Mouse (Mus musculus) liver, embryonic 16.5 days (tissue): ENCODE measurements around the gene Gm29049. TPM values are rescaled to one million over a fixed set of nuclear protein-coding genes. Genes with fewer than 3 reads are reported as not detected.
"Not testable (repeated sequence)": the region's sequence is repeated elsewhere in the genome, so short reads cannot be mapped to it uniquely, and the experiment has no call there.

ENCODE experiments used
- ATAC-seq: fragments of 200-750 bp; cut with Nextera tagmentation; 2 replicates; pipeline ENCODE4 v1.8.0; 2017; ENCODE audit warnings: low read depth, mild to moderate bottlenecking, moderate number of reproducible peaks, moderate library complexity
- H3K27ac ChIP-seq: fragments of 300-500 bp; sonication (generic); 2 replicates; pipeline ENCODE4 v1.5.1; 2014; ENCODE audit warnings: mild to moderate bottlenecking, low read length
- H3K27me3 ChIP-seq: fragments of 300-500 bp; sonication (generic); 2 replicates; pipeline ENCODE4 v1.6.1; 2014; ENCODE audit warnings: low read depth, low read length, mixed read lengths; ENCODE audit not compliant: control insufficient read depth, insufficient read depth
- H3K36me3 ChIP-seq: fragments of 300-500 bp; sonication (generic); 2 replicates; pipeline ENCODE4 v1.6.1; 2014; ENCODE audit warnings: mild to moderate bottlenecking; ENCODE audit not compliant: control insufficient read depth, insufficient read depth
- H3K4me1 ChIP-seq: fragments of 300-500 bp; sonication (generic); 2 replicates; pipeline ENCODE4 v1.6.1; 2014; ENCODE audit warnings: low read depth, low read length, mixed read lengths; ENCODE audit not compliant: control insufficient read depth
- H3K4me2 ChIP-seq: fragments of 300-500 bp; sonication (generic); 2 replicates; pipeline ENCODE4 v1.6.1; 2014; ENCODE audit warnings: low read depth, low read length, mixed read lengths
- H3K4me3 ChIP-seq: fragments of 300-500 bp; sonication (generic); 2 replicates; pipeline ENCODE4 v1.5.1; 2014; ENCODE audit warnings: low read depth, mild to moderate bottlenecking, low read length
- H3K9ac ChIP-seq: fragments of 300-500 bp; sonication (generic); 2 replicates; pipeline ENCODE4 v1.6.1; 2014; ENCODE audit warnings: low read depth, low read length
- H3K9me3 ChIP-seq: fragments of 300-500 bp; sonication (generic); replicated peaks from 2 replicates; pipeline ENCODE4 v1.6.1; 2016; ENCODE audit warnings: low read length; ENCODE audit not compliant: control insufficient read depth
- WGBS: fragments of 180-500 bp; shearing (Covaris S2); extraction: QIAGEN DNeasy Blood & Tissue Kit; methylation state at CpG from one replicate; pipeline ENCODE4 v1.1.7; 2014; ENCODE audit not compliant: insufficient replicate concordance; 5-methylcytosine and 5-hydroxymethylcytosine counted together
- polyA plus RNA-seq: library from polyadenylated mRNA; unstranded; fragments of >200 nt; fragmentation: Nextera tagmentation; extraction: Ambion mirVana; gene quantifications from 2 replicates; pipeline ENCODE4 v1.2.1, GENCODE M21; 2015

The Gm29049 gene
- not detected in 2 replicates for polyA plus RNA-seq

- H3K9ac ChIP-seq, H3K27me3 ChIP-seq, H3K27ac ChIP-seq, ATAC-seq, H3K4me1 ChIP-seq, H3K4me3 ChIP-seq, H3K36me3 ChIP-seq, H3K4me2 ChIP-seq, H3K9me3 ChIP-seq: not testable (repeated sequence)
- no CpG with 5 or more reads among the region's 3 CpGs for WGBS
Measured at GRCm38 (mm10) chrY:7997068-7997467, at the start of gene Gm29049. Gene Gm29049, minus strand, starts transcription at chrY:7997168.

Other genes with a start within 250 kb of the Gm29049 start
- not detected in 2 replicates for gene Gm20825, start 74.3 kb upstream of the Gm29049 start, polyA plus RNA-seq